Mouse (Mus musculus) 3T3-L1 (cell line): ENCODE data around the gene Aldoc.

Source experiments
- DNase-seq: peaks from one replicate; pipeline ENCODE4 v3.0.0-alpha.2; 2015; ENCODE audit warnings: low read depth, low spot score

The Aldoc gene

DNA sequence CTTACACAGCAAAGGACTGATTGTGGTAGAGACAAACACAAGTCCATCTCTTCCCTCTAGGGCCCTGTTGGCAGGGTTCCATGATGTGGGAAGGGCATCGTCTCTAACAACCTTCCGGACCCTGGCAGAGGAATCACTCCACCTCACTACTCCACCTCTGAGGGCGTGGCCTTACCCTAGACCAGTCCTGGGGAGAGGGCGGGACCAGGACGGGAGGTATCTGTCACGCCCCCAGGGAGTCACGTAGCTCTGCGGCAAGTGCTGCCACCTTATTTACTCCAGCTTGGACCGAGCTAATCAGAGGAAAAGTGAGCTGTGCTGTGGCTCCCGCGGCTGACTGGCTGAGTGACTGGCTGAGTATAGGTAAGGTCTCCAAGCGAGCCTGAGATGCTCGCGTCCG lies at the start of gene Aldoc:
Gene Aldoc, plus strand, starts transcription at position 109 of the 400 bp plus-strand sequence.
- DNase-seq, result no peak

DNA sequence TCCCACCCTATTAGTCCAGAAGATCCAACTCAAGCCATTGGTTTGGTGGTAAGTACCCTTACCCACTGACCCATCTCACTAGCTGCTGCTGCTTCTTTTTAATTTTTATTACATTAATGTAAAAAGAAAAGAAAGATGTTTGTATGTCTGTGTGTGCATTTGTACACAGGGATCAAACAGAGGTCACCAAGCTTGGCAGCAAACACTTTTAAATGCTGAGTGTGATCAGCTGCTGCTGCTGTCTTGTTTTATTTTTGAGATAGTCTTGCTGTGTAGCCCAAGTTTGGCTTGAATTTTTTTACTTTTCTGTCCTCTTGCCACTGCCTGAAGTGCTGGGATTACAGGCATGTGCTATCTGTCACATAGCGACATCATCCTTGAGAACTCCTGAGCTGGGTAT lies 47.2 kb upstream of the Aldoc start:
- DNase-seq, result no peak

GRCm38 (mm10) chr11:78276169-78276568 lies 46.6 kb upstream of the Aldoc start:
- DNase-seq, result peak; percentile 50

GRCm38 (mm10) chr11:78278853-78279252 lies 43.9 kb upstream of the Aldoc start:
- DNase-seq, result no peak

- DNase-seq, result no peak
Observed at GRCm38 (mm10) chr11:78279586-78279985, 43.2 kb upstream of the Aldoc start.

- no peak for DNase-seq
Observed at GRCm38 (mm10) chr11:78289146-78289763, 33.5 kb upstream of the Aldoc start.

- no peak for DNase-seq
Observed at GRCm38 (mm10) chr11:78290654-78291053, 32.1 kb upstream of the Aldoc start, which contains the start of gene BC030499. TSS of gene BC030499 (plus strand) at chr11:78290841.

DNA sequence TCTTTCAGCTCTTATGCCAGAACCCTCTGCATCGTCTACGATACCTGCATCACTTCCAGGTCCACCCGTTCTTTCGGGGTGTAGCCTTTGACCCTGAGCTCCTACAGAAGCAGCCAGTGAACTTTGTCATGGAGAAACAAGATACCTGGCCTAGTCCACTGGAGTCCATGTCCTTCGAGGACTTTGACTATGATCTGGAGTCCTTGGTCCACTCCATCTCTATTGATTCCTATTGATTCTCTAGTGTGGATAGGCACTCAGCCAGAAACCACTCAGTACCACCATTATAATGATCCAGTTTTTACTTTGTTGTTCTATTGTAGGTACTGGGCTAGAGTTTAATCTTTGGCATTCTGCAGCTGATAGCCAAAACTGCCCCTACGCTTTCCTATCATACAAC lies 28.2 kb upstream of the Aldoc start:
- no peak for DNase-seq

DNA sequence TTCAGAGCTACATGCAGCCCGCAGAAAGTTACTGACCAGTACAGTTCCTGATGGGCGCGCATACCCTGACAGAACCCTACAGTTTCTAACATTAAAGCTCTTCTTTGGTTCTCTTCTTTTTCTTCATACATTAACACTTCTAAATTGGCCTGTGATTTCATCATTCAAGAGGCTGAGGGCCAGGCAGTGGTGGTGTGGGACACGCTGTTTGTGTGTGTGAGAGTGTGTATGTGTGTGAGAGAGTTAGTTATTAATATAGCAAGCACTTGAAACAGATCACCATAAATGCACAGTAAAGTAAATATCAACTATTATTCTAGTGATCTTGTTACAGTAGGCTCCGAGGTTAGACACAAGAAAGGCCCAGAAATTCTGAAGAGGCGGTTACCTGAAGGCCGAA lies 21.9 kb upstream of the Aldoc start:
- DNase-seq, result no peak

DNA sequence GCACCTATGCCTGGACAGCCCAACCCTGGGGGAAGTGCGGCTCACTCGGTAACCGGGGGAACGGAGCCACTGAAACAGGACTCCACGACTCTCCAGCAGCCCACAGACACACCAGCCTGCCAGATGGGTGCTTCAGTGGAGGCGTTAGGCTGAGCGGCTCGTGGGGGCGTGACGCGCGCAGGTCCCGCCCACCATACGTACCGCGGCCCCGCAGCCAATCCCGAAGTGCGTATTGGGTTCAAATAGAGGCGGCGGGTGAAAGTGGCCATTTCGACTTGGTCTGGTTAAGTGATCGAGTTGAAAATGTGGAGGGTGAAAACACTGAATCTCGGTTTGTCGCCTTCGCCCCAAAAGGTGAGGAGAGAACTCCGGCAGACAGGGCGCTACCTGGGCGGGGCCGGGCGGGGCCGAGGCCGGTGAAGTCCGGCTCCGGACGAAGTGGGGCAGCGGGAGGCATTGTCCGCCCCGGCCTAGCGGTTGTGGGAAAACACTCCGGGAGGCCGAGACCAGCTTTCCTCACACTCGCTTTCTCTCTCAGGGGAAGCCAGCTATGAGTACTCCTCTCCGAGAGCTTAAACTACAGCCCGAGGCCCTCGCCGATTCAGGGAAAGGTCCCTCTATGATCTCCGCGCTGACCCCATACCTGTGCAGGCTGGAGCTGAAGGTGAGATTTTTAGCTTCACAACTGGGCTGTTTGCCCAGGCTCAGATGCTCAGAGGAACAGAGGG lies 21.2 kb upstream of the Aldoc start, which contains the start of gene Spag5:
Gene Spag5, plus strand, starts transcription at position 173 of the 728 bp plus-strand sequence.
- DNase-seq, result peak; percentile 90

GRCm38 (mm10) chr11:78305272-78305671 lies 17.5 kb upstream of the Aldoc start:
- DNase-seq, result no peak

DNA sequence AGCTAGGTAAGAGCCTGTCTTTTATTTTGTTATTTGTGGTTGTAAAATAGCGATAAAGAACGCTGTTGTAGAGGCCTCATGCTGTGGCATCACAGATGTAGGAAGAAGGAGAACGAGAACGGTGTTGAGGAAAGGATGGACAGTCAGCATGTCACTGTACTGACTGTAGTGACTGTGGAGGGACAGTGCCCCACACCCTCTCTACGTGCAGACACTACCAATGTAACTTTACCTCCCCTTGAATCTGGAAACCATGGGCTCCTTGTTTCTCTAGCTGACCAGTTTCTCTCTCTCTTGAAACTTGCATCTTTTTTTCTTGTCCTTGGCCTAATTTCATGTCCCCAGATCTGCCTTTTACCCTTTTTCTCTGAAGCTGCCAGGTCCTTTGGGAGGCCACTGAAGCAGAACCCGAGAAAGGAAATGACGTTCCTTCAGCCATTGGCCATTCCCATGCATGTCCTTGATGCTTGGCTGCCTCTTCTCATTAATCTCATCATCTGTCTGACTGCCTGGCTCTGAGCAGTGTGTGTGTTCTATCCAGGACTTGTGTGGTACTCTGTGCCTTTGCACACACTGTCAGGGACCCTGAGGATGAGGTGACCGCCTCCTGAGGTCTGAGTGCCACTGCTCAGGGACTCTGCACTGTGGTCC lies 11.8 kb upstream of the Aldoc start:
- DNase-seq, result no peak

DNA sequence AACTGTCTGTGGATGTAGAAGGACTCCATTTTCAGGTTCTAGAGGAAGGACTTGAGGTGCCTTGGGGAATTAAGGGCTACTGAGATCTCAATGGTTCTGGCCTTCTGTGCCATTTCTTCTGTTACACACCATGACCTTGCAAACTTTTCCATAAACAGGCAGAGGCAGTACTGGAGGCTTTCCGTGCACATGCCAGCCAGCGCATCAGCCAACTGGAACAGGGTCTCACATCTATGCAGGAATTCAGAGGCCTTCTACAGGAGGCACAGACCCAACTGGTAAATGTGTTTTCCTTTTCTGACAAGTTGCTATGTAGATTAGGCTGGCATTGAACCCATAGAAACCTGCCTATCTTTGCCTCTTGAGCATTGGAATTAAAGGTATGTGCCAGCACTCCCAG lies 9.1 kb upstream of the Aldoc start:
- no peak for DNase-seq

GRCm38 (mm10) chr11:78318411-78318810 lies 4.4 kb upstream of the Aldoc start:
- DNase-seq, result no peak

DNA sequence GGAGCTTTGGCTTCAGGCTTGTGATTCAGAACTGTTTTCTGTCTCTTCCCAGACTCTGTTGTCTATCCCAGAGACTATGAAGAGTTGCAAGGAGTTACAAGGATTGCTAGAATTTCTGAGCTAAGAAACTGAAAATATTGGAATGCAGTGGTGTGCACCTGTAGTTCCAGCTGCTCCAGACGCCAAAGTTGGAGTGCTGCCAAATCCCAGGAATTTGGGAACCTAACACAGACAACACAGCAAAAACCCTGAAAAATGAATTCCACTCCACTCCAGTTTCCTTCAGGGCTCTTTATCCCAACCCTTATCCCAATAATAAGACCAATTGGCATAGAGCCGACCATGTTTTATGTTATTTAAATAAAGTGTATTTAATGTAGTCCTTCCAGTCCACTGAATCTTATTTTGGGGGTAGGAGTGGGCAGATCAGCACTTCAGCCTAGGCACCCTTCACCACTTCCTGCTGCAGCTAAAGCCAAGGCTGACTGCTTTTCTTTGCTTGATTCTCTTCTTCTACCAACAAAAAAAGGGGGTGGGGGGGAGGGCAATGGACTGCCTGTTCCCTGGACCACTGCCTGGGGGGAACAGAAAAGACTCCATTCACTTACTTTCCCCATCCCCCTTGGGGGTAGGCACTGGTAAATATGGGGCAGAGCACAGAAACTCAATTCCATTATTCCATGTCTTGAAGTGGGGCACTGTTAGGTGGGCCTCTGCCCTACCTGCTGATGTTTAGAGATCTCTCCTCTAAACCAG lies 514 bp upstream of the Aldoc start:
- no peak for DNase-seq

DNA sequence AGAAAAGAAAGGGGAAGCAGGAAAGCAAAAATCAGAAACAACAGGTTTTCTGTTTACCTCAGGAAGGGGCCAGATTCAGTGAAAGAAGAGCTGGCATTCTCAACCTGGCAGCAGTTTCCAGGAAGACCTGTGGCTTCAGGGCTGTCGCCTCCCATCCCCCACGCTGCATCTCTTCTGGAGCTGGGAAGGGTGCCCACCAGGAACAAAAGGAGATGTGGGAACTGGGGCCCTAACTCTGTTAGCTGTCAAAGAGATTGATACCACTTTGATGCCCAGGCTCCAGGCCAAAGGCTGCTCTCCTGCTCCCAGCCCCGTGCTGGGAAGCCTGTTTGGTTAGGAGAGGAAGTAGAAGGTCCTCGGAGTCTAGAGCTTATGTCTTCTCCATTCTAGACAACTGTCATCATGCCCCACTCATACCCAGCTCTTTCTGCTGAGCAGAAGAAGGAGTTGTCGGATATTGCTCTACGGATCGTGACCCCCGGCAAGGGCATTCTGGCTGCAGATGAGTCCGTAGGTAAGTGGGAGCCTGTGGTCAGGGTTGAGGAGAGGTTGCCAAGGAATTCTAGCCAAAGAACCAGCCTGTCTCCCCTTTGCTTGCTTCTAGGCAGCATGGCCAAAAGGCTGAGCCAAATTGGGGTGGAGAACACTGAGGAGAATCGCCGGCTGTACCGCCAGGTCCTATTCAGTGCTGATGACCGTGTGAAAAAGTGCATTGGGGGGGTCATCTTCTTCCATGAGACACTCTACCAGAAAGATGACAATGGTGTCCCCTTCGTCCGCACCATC lies 1.4 kb downstream of the Aldoc start:
- no peak for DNase-seq

DNA sequence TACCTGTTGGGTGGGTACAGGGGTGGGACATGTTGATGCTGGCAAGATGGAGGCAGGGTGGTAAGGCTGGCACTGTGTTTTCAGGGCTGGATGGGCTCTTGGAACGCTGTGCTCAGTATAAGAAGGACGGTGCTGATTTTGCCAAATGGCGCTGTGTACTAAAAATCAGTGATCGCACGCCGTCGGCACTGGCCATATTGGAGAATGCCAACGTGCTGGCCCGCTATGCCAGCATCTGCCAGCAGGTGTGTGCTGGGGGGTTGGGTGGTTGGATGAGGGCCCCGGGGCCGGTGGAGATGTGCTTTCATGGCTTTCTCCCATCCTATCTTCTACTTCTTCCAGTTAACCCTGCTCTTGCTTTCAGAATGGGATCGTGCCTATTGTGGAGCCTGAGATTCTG lies 2.2 kb downstream of the Aldoc start:
- no peak for DNase-seq

GRCm38 (mm10) chr11:78327215-78327614 lies 4.4 kb downstream of the Aldoc start:
- no peak for DNase-seq

GRCm38 (mm10) chr11:78327634-78328511 lies 5.1 kb downstream of the Aldoc start, which contains the start of gene Pigs:
TSS of gene Pigs (plus strand) at chr11:78328415.
- DNase-seq, result peak; percentile 96

- DNase-seq, result no peak
Observed at GRCm38 (mm10) chr11:78328512-78329056, 5.8 kb downstream of the Aldoc start.
